12 mouse cellular contexts compared by ENCODE assay signal in genomic region chr3:143947079-143947937, GRCm38 (mm10).
DNase-seq lines count a peak whose midpoint lies in the region; ATAC-seq lines count a peak whose summit lies in the region.
"Had no signal": no experiment of that assay in that cellular context is flagged by ENCODE, and none has a peak within 500 bp of the region (broad histone marks: within the 10 kb centered on the region; RNA-seq: fewer than 3 reads in every experiment).

No protein-coding gene starts in this region.

- no peak overlapping the region for H3K4me3 ChIP-seq in intestine, embryonic 14.5 days (ENCODE audit: low read depth, low read length)
- no peak overlapping the region for H3K4me3 ChIP-seq in intestine, embryonic 15.5 days (replicated peaks)
- peak overlapping the region; percentile 8; the same call in 1 of the 2 replicates for H3K4me3 ChIP-seq in forebrain, embryonic 14.5 days (ENCODE audit: low read depth, low read length)
- H3K4me3 ChIP-seq in midbrain, embryonic 14.5 days (replicated peaks; ENCODE audit: low read depth, low read length): no peak overlapping the region
- H3K4me3 ChIP-seq: erythroblast, embryonic 14.5 days had no signal

- 31% methylated on average over 11 of the region's 11 CpGs for WGBS in intestine, embryonic 14.5 days
- WGBS in intestine, embryonic 15.5 days: 29% methylated on average over 11 of the region's 11 CpGs
- WGBS in forebrain, embryonic 14.5 days: 1% methylated on average over 11 of the region's 11 CpGs
- 28% methylated on average over 11 of the region's 11 CpGs for WGBS in midbrain, embryonic 14.5 days

- peak overlapping the region; percentile 9; the same call in 1 of the 2 replicates for H3K4me2 ChIP-seq in intestine, embryonic 14.5 days (ENCODE audit: low read length)
- no peak overlapping the region for H3K4me2 ChIP-seq in intestine, embryonic 15.5 days (replicated peaks)
- peak overlapping the region; percentile 41 for H3K4me2 ChIP-seq in forebrain, embryonic 14.5 days (ENCODE audit: low read length)
- H3K4me2 ChIP-seq in midbrain, embryonic 14.5 days (ENCODE audit: low read length): peak overlapping the region; percentile 32

- H3K36me3 ChIP-seq in intestine, embryonic 14.5 days (ENCODE audit: control insufficient read depth, insufficient read depth, low read length): no peaks in the 10 kb centered on the region
- H3K36me3 ChIP-seq in intestine, embryonic 15.5 days: no peaks in the 10 kb centered on the region
- no peaks in the 10 kb centered on the region for H3K36me3 ChIP-seq in forebrain, embryonic 14.5 days (ENCODE audit: control insufficient read depth, insufficient read depth, low read length)
- H3K36me3 ChIP-seq in midbrain, embryonic 14.5 days (ENCODE audit: control insufficient read depth, insufficient read depth, low read length): no peaks in the 10 kb centered on the region

- no peaks in the 10 kb centered on the region for H3K9me3 ChIP-seq in intestine, embryonic 14.5 days (ENCODE audit: control insufficient read depth, low read length)
- H3K9me3 ChIP-seq in intestine, embryonic 15.5 days: no peaks in the 10 kb centered on the region
- no peaks in the 10 kb centered on the region for H3K9me3 ChIP-seq in forebrain, embryonic 14.5 days (replicated peaks; ENCODE audit: control insufficient read depth, low read length)
- H3K9me3 ChIP-seq in midbrain, embryonic 14.5 days (ENCODE audit: control insufficient read depth, low read length): no peaks in the 10 kb centered on the region

- H3K27ac ChIP-seq in intestine, embryonic 14.5 days (ENCODE audit: low read depth): no peak overlapping the region
- H3K27ac ChIP-seq in intestine, embryonic 15.5 days: no peak overlapping the region
- H3K27ac ChIP-seq in forebrain, embryonic 14.5 days (ENCODE audit: low read depth, low read length): no peak overlapping the region
- H3K27ac ChIP-seq in midbrain, embryonic 14.5 days (replicated peaks; ENCODE audit: low read depth, low read length): no peak overlapping the region

- no peak overlapping the region for H3K9ac ChIP-seq in intestine, embryonic 14.5 days (ENCODE audit: low read length)
- no peak overlapping the region for H3K9ac ChIP-seq in intestine, embryonic 15.5 days
- H3K9ac ChIP-seq in forebrain, embryonic 14.5 days (ENCODE audit: low read length): no peak overlapping the region
- H3K9ac ChIP-seq in midbrain, embryonic 14.5 days (replicated peaks; ENCODE audit: low read length): no peak overlapping the region

- no peak for ATAC-seq in intestine, embryonic 14.5 days (replicated peaks; ENCODE audit: low FRiP score, low TSS enrichment, low read depth)
- no peak for ATAC-seq in intestine, embryonic 15.5 days
- ATAC-seq in forebrain, embryonic 14.5 days: peak; percentile 90
- no peak for ATAC-seq in midbrain, embryonic 14.5 days (ENCODE audit: low FRiP score, low TSS enrichment)
- ATAC-seq in CD4-positive, CD25-positive, alpha-beta regulatory T cell, adult 4 months: no peak

- H3K4me1 ChIP-seq in intestine, embryonic 14.5 days (replicated peaks; ENCODE audit: control insufficient read depth, insufficient read depth, low read length): peaks cover 14% of the 10 kb centered on the region
- H3K4me1 ChIP-seq in intestine, embryonic 15.5 days (replicated peaks): 0 out of 2 replicates have a peak, but pooled peaks cover 8% of the 10 kb centered on the region
- H3K4me1 ChIP-seq in forebrain, embryonic 14.5 days (ENCODE audit: control insufficient read depth, insufficient read depth, low read length): peaks cover 10% of the 10 kb centered on the region
- no peaks in the 10 kb centered on the region for H3K4me1 ChIP-seq in midbrain, embryonic 14.5 days (ENCODE audit: control insufficient read depth, insufficient read depth, low read length)

- no peaks in the 10 kb centered on the region for H3K27me3 ChIP-seq in intestine, embryonic 14.5 days (replicated peaks; ENCODE audit: control insufficient read depth, insufficient read depth, low read length)
- H3K27me3 ChIP-seq in intestine, embryonic 15.5 days (replicated peaks): no peaks in the 10 kb centered on the region
- H3K27me3 ChIP-seq in forebrain, embryonic 14.5 days (replicated peaks; ENCODE audit: control insufficient read depth, insufficient read depth, low read length): no peaks in the 10 kb centered on the region
- no peaks in the 10 kb centered on the region for H3K27me3 ChIP-seq in midbrain, embryonic 14.5 days (ENCODE audit: control insufficient read depth, insufficient read depth, low read length)

- no peak for DNase-seq in intestine, embryonic 14.5 days (ENCODE audit: low spot score)
- DNase-seq in R1 (ENCODE audit: low read depth, low spot score): peak; percentile 7
- peak; percentile 83 for DNase-seq in forebrain, embryonic 14.5 days (ENCODE audit: low spot score)
- DNase-seq in midbrain, embryonic 14.5 days: peak; percentile 31
- DNase-seq in thymus, adult 18-20 months: no peak
- no peak for DNase-seq in cerebellum, adult 18-20 months
- DNase-seq: adrenal gland, postnatal 10 days; cerebellum, adult 8-10 months; heart, postnatal 4 days had no signal

Comparison
In these comparisons a context has a peak if more than half of its experiments do, and no peak if none do; other contexts are left out.
1. DNase-seq: peak in R1 (single experiment), forebrain, embryonic 14.5 days (single experiment) and midbrain, embryonic 14.5 days (single experiment); none in intestine, embryonic 14.5 days (single experiment), thymus, adult 18-20 months (0 of 2) and cerebellum, adult 18-20 months (0 of 2).